Mouse (Mus musculus) cortical plate, adult 2 months (tissue): ENCODE data around the gene P2ry14. TPM values are rescaled to one million over a fixed set of nuclear protein-coding genes. Genes with fewer than 3 reads are reported as not detected.

Experiments
- H3K27ac ChIP-seq: fragments of 200-500 bp; 2 replicates; pipeline ENCODE4 v1.5.1; 2012; ENCODE audit warnings: low read length, control low read depth, inconsistent platforms; ENCODE audit not compliant: insufficient read depth
- H3K4me1 ChIP-seq: fragments of 200-500 bp; 2 replicates; pipeline ENCODE4 v1.6.1; 2011; ENCODE audit warnings: low read length; ENCODE audit not compliant: control insufficient read depth, insufficient read depth
- H3K4me3 ChIP-seq: fragments of 200-500 bp; 2 replicates; pipeline ENCODE4 v1.5.1; 2011; ENCODE audit warnings: mild to moderate bottlenecking, low read length, control low read depth; ENCODE audit not compliant: insufficient read depth
- CTCF ChIP-seq: fragments of 200-500 bp; IDR thresholded peaks from 2 replicates; pipeline ENCODE4 v1.5.1; 2011; ENCODE audit warnings: mild to moderate bottlenecking, control low read depth, low read length; ENCODE audit not compliant: insufficient read depth; ENCODE audit errors: extremely low read depth
- POLR2A ChIP-seq: fragments of 200-500 bp; IDR thresholded peaks from 2 replicates; pipeline ENCODE4 v1.6.1; 2011; ENCODE audit warnings: mild to moderate bottlenecking, low read length, control low read depth; ENCODE audit not compliant: insufficient read depth; ENCODE audit errors: extremely low read depth
- polyA plus RNA-seq: library from polyadenylated mRNA; depleted of rRNA; stranded (reverse); fragments of >200 nt; gene quantifications from 2 replicates; pipeline ENCODE4 v1.2.3, GENCODE M21; 2012; rRNA removed

Gene P2ry14
- polyA plus RNA-seq, result 3.7 and 4.8 TPM in 2 replicates

DNA sequence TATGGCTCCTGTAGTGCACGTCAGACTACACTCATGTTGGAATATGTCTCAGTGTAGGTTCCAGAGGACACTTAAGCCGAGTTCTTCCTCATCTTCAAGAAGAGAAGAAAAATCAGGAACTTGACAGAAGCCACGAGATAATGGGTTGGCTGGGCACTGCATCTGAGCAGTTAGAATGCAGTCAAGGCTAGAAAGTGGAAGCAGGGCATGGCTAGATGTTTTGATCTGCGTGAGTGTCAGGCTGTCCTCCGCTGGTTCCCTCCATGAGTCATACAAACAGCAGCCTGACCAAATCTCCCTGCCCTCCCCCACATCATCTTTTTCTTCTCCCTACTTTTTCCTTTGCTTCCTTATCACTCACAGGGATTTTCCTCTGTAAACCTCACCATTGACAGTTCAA lies at the start of gene P2ry14:
Gene P2ry14, minus strand, starts transcription at position 195 of the 400 bp plus-strand sequence.
- Histone ChIP-seq H3K4me1 (peaks cover 3% of the 10 kb centered on the region; the same call in 1 of the 2 replicates), H3K4me3 (no peak within 1 kb of the TSS), H3K27ac (no peak within 1 kb of the TSS)
- TF ChIP-seq POLR2A (no peak), CTCF (no peak)

DNA sequence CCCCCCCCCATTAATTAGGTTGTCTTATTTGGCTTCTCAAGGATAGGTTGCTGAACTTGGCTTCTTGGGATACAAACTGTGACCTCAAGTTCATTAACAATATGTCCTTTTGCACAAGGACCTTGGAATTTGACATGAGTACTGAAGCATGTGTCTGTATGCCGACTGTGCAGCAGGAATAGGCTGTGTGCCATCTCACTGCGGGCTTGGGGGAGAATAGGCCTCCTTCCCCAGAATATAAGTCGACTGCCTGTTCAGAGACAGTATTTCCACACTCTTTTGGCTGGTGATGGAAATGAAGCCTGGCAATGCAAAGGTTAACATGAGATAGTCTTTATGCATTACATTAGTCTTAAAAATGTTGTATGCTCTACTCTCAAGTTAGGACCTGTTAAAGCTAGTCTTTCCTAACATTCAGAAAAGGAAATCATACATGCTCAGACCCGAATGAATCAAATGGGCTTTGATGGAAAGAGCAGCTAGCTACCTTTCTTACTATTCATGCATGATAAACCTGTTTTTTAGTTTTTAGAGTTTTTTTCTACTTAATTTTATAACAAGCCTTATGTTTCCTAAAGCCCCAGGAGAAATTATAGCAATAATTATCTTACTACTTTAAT lies 44.0 kb upstream of the P2ry14 start:
- TF ChIP-seq POLR2A (no peak), CTCF (no peak)
- Histone ChIP-seq H3K27ac (no peak overlapping the region), H3K4me3 (no peak overlapping the region), H3K4me1 (no peaks in the 10 kb centered on the region)

DNA sequence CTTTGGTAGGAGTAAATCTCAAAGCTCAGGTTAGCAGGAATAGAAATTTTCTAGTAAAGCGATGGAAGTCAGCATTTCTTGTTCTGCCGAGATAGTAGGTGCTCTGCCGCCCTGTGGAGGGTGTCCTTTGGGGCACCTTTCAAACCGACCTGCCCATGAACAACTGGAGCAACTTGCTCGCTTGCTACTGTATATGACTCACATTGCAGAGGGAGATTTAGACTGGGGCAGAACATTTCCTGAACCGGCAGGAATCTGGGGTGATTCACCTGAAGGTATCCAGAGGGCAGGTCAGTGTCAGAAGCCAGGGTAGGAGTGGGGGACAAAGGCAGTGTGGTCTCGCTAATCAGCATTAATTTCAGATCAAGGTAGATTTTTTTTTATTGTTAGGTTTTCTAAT lies 41.5 kb upstream of the P2ry14 start, which contains the start of gene Gpr87:
Gene Gpr87, minus strand, starts transcription at position 167 of the 400 bp plus-strand sequence.
- no peak for TF ChIP-seq POLR2A
- TF ChIP-seq CTCF, result no peak
- Histone ChIP-seq H3K4me3 (no peak within 1 kb of the TSS), H3K27ac (no peak within 1 kb of the TSS), H3K4me1 (peaks cover 1% of the 10 kb centered on the region; the same call in 1 of the 2 replicates)

GRCm38 (mm10) chr3:59194099-59194498 lies 40.7 kb upstream of the P2ry14 start:
- TF ChIP-seq POLR2A, result no peak
- no peak for TF ChIP-seq CTCF
- Histone ChIP-seq H3K27ac (no peak overlapping the region), H3K4me3 (no peak overlapping the region), H3K4me1 (peaks cover 1% of the 10 kb centered on the region; the same call in 1 of the 2 replicates)

GRCm38 (mm10) chr3:59191674-59192073 lies 38.3 kb upstream of the P2ry14 start:
- TF ChIP-seq CTCF (no peak), POLR2A (no peak)
- peaks cover 1% of the 10 kb centered on the region; the same call in 1 of the 2 replicates for H3K4me1 ChIP-seq

GRCm38 (mm10) chr3:59187336-59187735 lies 33.9 kb upstream of the P2ry14 start:
- Histone ChIP-seq H3K27ac (no peak overlapping the region), H3K4me3 (no peak overlapping the region), H3K4me1 (peaks cover 1% of the 10 kb centered on the region; the same call in 1 of the 2 replicates)
- TF ChIP-seq POLR2A (no peak), CTCF (no peak)

More at GRCm38 (mm10) chr3:59191674-59192073, 38.3 kb upstream of the P2ry14 start:
- H3K27ac ChIP-seq, result no peak overlapping the region
- no peak overlapping the region for H3K4me3 ChIP-seq

GRCm38 (mm10) chr3:59185662-59186061 lies 32.2 kb upstream of the P2ry14 start:
- no peak overlapping the region for H3K27ac ChIP-seq
- TF ChIP-seq CTCF, result no peak
- no peak for TF ChIP-seq POLR2A
- no peak overlapping the region for H3K4me3 ChIP-seq
- no peaks in the 10 kb centered on the region for H3K4me1 ChIP-seq

DNA sequence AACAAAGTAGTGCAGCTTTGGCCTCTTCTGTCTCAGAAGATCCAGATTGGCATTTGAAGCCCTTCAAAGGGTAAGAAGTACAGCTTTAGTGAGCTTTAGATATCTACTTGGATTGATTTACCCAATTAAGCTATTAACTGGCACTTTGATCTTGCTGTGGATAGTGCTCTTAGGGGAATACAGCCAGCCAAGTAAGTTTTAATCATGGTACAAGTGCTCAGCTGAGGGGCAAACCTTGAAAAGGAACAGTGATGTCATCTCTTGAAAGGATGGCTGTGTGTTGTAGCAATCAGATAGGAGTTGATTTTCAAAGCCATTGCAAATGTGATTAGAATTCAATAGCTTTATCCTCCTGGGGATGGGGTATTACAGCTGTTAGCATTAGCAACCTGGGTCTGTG lies 28.7 kb upstream of the P2ry14 start:
- Histone ChIP-seq H3K4me1 (no peaks in the 10 kb centered on the region), H3K4me3 (no peak overlapping the region), H3K27ac (no peak overlapping the region)
- TF ChIP-seq CTCF, result no peak

DNA sequence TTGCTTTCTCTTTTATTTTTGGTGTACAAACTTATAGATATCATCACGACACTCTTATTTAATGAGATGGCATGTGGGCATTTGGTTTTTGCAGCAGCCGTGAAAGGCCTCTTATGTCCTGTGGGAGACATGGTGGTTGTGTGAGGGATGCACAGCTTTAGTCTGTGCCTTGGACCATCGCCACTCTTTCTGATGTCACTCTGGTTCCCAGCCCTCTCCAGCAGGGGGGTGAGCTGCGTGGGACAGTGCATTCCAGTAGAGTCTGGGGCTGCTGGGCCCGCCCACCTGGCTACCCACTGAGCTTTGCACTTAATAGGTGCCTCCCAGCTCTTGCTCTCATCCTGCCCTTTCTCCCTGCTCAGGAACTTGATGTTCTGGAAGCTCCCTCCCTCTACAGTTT lies 27.7 kb upstream of the P2ry14 start:
- Histone ChIP-seq H3K4me1 (no peaks in the 10 kb centered on the region), H3K27ac (no peak overlapping the region), H3K4me3 (no peak overlapping the region)
- TF ChIP-seq POLR2A (no peak), CTCF (no peak)

GRCm38 (mm10) chr3:59176871-59177270 lies 23.5 kb upstream of the P2ry14 start:
- Histone ChIP-seq H3K4me3 (no peak overlapping the region), H3K27ac (no peak overlapping the region), H3K4me1 (no peaks in the 10 kb centered on the region)
- TF ChIP-seq POLR2A (no peak), CTCF (no peak)

- Histone ChIP-seq H3K27ac (no peak overlapping the region), H3K4me1 (no peaks in the 10 kb centered on the region), H3K4me3 (no peak overlapping the region)
- peak; percentile 86 for TF ChIP-seq CTCF
- TF ChIP-seq POLR2A, result no peak
These were observed 21.8 kb upstream of the P2ry14 start for GRCm38 (mm10) chr3:59175234-59175633.
